Mouse (Mus musculus) right cerebral cortex, postnatal 10 days (tissue): ENCODE measurements around the gene Dnttip2.

Source experiments
- DNase-seq, 2 experiments: peaks; one replicate each; pipeline ENCODE4 v3.0.0; 2021; ENCODE audit warnings: low spot score in 2 of 2

Gene Dnttip2

GRCm38 (mm10) chr3:122330484-122330883 is 56.3 kb downstream of the Dnttip2 start:
- no peak for DNase-seq

DNA sequence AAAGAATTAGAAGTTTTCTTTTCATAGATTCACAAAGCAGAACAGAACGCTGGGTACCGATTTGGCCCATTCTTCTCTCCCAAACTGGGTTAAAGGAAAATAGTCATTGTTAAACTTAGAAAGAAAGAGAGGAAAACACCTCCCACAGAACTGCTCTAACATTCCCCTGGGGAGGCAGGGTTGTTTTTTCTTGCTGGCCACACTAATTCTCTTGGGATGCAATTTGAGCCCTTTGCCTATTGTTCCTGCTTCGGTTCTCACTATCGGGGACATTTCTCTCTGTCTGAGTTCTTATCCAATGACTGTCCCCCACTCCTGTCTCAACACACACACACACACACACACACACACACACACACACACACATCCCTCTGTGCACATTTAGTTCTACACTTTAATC is 59.3 kb downstream of the Dnttip2 start:
- no peak for DNase-seq

DNA sequence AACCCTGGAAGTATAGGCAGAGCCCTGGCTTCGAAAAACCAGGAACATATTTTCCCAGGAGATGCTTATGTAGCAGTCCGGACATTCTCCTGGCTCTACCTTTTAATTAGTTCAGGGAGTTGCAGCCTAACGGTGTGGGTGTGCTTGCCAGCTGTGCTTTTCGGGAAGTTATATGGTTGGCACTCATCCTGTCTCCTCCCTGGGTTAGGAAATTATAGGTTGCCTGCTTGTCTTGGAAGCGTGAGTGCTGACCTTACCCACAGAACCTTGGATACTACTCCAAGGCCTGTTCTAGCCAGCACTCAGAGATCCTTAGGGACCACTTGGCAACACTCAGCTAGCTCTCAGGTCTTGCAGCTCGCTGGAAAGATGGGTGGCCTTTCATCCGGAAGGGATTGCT is 59.7 kb downstream of the Dnttip2 start:
- DNase-seq: no peak

DNA sequence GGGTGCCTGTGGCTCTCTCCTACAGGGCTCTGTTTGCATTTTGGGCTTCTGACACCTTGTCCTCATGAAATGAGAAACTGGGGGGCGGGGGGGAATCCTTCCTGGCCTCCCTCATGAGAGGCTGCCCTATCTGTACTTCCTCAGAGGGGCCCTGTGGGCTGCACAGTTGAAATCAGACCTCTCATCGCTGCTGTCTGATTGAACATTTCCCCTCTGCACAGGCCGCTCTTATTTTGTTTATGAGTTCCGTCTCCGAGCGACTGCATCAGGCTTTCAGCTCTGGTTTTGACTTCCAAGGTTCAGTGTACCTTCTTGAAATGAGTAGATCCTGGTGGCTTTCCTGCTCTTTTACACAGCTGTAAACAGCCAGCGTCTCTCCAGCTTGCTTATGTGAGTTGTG is 60.2 kb downstream of the Dnttip2 start:
- DNase-seq: no peak
